Mouse (Mus musculus): Measurements from ENCODE around the gene Gm4131.

Gene Gm4131

GRCm38 (mm10) chr14:62457420-62458181 is 109.1 kb downstream of the Gm4131 start:
- peak; percentile 69 for DNase-seq (ENCODE audit: low read depth, low spot score)

GRCm38 (mm10) chr14:62456239-62456747 is 110.4 kb downstream of the Gm4131 start, which contains the start of gene Gucy1b2:
Gucy1b2 (minus strand) TSS chr14:62456289.
- no peak for DNase-seq (ENCODE audit: low read depth, low spot score)

GRCm38 (mm10) chr14:62455570-62455879 is 111.2 kb downstream of the Gm4131 start:
- no peak for DNase-seq (ENCODE audit: low read depth, low spot score)

- DNase-seq (ENCODE audit: low read depth, low spot score): no peak
Observed at GRCm38 (mm10) chr14:62454760-62455569, 111.8 kb downstream of the Gm4131 start.

- DNase-seq (ENCODE audit: low read depth, low spot score): no peak
Observed at GRCm38 (mm10) chr14:62454136-62454535, 112.6 kb downstream of the Gm4131 start.

- DNase-seq (ENCODE audit: low read depth, low spot score): no peak
Observed at GRCm38 (mm10) chr14:62453276-62453675, 113.4 kb downstream of the Gm4131 start.

GRCm38 (mm10) chr14:62450706-62451105 is 116.0 kb downstream of the Gm4131 start:
- no peak for DNase-seq (ENCODE audit: low read depth, low spot score)

GRCm38 (mm10) chr14:62447214-62447548 is 119.5 kb downstream of the Gm4131 start:
- no peak for DNase-seq (ENCODE audit: low read depth, low spot score)

GRCm38 (mm10) chr14:62446385-62447213 is 120.1 kb downstream of the Gm4131 start:
- no peak for DNase-seq (ENCODE audit: low read depth, low spot score)

GRCm38 (mm10) chr14:62443840-62444430 is 122.8 kb downstream of the Gm4131 start:
- no peak for DNase-seq (ENCODE audit: low read depth, low spot score)

- no peak for DNase-seq (ENCODE audit: low read depth, low spot score)
Observed at GRCm38 (mm10) chr14:62442971-62443370, 123.8 kb downstream of the Gm4131 start.

GRCm38 (mm10) chr14:62440036-62440435 is 126.7 kb downstream of the Gm4131 start:
- no peak for DNase-seq (ENCODE audit: low read depth, low spot score)

- DNase-seq (ENCODE audit: low read depth, low spot score): no peak
Observed at GRCm38 (mm10) chr14:62438236-62438635, 128.5 kb downstream of the Gm4131 start.

- no peak for DNase-seq (ENCODE audit: low read depth, low spot score)
Observed at GRCm38 (mm10) chr14:62437806-62438205, 128.9 kb downstream of the Gm4131 start.

- no peak for DNase-seq (ENCODE audit: low read depth, low spot score)
Observed at GRCm38 (mm10) chr14:62425277-62425691, 141.4 kb downstream of the Gm4131 start.

GRCm38 (mm10) chr14:62422265-62422664 is 144.5 kb downstream of the Gm4131 start:
- DNase-seq (ENCODE audit: low read depth, low spot score): no peak

- no peak for DNase-seq (ENCODE audit: low read depth, low spot score)
Observed at GRCm38 (mm10) chr14:62417501-62417900, 149.2 kb downstream of the Gm4131 start.

- DNase-seq (ENCODE audit: low read depth, low spot score): no peak
Observed at GRCm38 (mm10) chr14:62416742-62417134, 150.0 kb downstream of the Gm4131 start.

- no peak for DNase-seq (ENCODE audit: low read depth, low spot score)
Observed at GRCm38 (mm10) chr14:62416007-62416741, 150.5 kb downstream of the Gm4131 start.

Measured in CD4-positive helper T cell, adult 2 months (primary cell).